Mouse (Mus musculus): Measurements from ENCODE around the gene Ntrk3.

Ntrk3 gene

DNA sequence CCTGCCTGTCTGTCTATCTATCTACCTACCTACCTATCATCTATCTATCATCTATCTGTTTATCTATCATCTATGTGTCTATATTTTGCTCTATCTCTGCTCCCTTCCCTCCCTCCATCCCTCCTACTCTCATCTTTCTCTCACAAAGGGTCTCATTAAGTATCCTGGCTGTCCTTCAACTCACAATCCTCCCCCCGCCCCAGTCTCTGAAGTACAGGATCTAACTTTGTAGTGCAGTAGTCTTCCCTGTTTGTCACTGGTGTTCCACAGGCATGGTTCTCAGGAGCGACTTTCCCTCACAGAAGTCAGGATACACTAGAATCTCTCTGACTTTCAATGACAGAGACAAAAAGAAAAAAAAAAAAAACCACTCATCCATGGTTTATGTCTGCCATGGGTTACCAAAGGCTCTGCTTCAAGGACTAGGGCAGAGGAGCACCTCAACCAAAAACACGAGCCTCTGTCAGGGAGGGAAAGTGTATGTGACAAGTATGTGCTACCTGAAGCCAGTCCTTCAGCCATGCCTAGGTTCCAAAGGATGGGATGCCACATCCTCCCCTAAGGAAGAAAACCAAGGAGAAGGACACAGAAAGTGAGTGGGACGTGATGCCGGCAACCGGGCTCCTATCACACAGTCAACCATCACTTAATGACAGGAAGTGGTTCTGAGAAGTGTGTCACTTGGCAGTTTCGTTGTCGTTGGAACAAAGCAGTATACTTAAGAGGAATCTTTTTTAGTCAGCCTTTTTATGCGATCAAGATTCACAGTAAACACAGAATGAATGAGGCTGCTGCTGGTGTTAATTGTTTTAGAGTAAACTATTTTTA, 16.6 kb downstream of the Ntrk3 start:
- DNase-seq (ENCODE audit: low read depth, low spot score) = no peak

DNA sequence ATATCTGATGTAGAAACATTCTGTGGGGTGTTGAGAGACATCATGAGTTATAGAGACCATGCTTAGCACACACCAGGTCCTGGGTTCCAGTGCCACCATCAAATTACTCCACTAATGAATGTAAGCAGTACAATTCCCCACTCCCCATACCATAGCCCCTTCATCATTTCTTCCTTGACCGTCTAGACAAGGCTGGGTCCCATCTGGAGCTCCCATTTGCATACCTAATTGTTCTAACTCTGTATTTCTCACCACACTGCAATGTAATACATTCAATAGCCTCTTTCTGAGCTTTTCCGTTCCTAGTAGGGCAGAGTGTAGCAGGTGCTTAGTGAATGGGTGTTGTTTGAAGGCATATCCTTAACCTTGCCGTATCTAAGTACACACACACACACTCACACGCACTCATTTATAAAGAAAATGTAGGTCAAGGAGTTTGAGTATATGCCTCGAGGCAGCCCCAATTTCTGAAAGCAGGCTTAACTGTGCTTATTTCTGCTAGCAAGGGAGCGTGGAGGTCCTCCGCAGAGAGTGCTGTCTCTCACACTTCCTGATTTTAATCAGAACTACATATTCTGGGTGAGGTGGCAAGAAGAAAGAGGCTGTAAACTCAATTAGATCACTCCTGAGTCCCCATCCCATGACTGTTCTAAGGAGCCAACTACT, 17.9 kb downstream of the Ntrk3 start:
- no peak for DNase-seq (ENCODE audit: low read depth, low spot score)

DNA sequence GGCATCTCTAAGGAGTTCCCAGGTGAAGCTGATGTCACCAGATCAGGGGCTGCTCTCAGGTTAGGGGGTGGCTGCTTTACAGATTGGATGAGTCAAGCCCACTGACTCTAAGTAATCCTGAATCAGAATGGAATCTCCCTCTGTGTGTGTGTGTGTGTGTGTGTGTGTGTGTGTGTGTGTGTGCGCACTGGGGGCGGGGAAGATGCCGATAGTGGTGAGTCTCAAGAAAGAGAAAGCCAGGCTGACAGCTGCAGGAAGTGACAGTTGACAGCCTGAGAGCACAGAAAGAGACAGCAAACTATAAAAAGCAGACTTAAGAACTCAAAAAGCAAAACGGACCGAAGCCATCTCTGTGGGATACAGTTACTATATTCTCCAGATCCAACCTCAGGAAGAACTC, 18.7 kb downstream of the Ntrk3 start:
- DNase-seq (ENCODE audit: low read depth, low spot score) = no peak

DNA sequence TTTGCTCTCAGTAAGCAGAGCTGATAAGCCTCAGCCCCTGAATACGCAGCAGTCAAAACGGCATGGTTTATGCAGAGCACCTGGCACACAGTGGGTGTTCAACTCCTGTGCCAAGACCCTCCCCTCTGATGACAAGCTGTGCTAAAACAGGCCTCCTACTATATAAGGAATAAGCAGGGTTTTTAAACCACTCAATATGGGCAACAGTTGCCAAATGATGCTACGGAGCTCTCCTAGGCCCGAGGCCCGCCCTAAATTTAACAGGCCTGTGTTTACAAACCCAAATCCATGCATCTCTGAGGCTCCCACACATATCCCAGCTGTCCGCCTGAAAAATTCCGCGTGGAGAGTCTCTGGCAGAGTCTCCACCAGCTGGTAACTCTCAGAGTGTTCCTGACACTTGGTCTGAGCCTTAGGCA, 19.6 kb downstream of the Ntrk3 start:
- no peak for DNase-seq (ENCODE audit: low read depth, low spot score)

DNA sequence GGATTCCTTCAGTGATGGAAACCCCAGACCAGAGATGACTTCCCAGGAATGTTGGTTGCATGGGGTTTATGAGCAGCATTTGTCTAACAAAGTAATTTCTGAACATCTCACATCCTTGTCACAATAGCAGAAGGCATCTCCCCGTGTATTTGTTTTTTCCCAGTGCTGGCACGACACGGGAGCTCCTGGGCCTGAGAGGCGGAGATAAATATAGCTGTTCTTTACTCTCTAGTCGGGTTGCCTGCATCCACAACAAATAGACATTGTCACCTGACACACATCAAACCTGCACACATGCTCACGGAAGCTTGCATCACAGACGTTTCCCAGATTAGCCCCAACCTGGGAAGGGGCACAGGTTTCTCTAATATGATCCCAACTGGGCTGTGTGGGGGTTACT, 30.1 kb downstream of the Ntrk3 start:
- DNase-seq (ENCODE audit: low read depth, low spot score) = no peak

DNA sequence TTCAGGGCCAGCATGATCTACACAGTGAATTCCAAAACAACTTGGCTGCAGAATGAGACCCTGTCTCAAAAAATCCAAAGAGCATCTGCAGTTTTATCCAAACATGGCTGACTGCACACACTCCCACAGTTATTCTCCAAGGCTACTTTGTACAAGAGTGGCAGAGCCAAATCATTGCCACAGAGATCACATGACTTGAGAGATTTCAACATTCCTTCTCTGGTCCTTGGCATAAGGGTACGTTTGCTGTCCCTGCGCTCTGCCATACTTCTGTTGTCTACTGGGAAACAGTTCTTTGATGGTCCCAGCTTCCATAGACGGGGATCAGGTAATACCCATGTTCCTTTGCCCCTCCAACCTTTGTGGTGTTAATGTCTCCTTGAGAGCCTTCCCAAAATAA, 30.7 kb downstream of the Ntrk3 start:
- DNase-seq (ENCODE audit: low read depth, low spot score) = no peak

DNA sequence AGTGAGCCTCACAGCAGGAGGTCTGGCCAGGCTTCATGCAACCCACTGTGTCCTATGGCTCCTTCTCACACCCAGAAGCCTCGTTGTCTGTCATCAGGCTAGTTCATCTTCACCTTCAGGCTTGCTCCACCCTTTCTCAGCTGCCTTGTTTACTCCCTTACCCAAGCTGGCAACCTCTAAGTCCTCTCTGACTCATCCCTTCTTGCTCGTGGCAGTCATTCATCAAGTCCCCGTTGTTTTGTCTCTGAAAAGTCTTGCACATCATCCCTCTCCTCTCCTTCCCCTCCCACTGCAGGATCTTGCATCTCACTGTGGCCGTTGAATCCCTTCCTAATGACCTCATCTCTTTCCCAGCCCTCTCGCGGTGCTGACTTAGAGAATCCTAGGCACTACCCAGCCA, 35.1 kb downstream of the Ntrk3 start:
- no peak for DNase-seq (ENCODE audit: low read depth, low spot score)

DNA sequence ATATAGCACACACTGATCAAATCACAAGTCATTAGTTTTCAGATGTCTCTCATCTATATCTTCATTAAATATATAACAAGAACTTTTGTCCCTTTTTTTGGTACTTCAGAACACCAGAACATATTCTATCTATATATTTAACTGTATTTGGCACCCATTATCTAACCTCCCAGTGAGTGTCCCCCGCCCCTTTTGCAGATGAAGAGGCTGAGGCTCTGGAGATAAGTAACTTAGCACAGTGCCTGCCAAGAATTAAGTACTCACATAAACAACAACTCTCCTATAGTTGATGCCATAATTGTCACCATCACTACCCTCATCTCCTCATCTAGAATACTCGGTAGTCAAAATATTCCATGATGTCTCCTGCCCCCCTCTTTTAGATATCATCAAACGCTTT, 42.6 kb downstream of the Ntrk3 start:
- no peak for DNase-seq (ENCODE audit: low read depth, low spot score)

DNA sequence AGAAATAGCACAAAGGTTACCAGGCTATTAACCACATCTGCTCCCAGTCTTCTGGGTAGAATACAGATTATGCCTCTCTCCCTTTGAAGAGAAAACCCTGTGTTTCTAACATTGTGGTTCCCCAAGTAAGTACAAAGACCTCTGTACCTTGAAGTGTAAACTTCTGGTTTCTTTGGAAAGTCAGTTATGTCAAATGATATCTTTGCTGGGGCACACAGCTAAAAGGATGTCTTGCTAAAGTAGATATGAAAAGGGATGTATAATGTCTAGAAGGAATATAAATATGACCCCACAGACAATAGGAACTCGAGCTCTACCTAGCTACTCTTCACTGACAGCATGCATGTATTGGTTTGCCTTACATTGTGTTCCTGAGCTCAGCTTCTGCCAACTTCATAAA, 44.7 kb downstream of the Ntrk3 start:
- DNase-seq (ENCODE audit: low read depth, low spot score) = no peak

DNA sequence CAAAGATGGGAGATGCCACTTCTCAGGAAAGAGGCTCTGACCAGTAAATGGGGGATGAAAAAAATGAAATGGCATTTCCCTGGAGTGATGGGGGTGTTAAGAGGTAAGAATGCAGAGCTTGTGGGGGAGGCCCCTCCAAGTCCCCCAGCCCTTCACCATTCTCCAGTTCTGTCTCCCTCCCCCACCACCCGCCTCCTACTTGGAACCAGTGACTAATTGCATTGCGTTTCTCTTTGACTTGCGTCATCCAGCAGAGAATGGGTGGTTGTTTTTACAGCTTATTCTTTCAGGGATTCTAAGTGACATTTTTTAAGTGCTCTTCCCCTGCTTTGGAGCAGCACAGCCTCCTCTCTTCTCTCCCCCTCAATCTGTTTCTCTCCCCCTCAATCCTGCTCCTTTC, 46.9 kb downstream of the Ntrk3 start:
- DNase-seq (ENCODE audit: low read depth, low spot score) = no peak

DNA sequence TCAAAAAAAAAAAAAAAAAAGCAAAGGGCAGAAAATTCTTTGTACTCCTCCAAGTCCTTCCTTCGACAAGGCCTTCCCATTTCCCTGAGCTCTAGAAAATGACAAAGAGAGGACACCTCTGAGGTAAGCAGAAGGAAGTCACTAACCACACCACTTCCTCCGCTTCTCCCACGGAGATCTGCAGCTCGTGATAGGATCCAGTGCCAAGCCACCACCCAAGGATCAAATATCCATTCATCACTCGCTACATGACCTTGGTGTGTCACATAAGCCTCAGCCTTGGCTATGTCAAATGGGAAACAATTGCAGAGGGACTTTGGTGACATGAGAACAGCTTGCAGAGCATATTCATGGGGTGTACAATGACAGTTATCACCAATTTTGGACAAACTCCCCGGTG, 52.9 kb downstream of the Ntrk3 start:
- DNase-seq (ENCODE audit: low read depth, low spot score) = no peak

DNA sequence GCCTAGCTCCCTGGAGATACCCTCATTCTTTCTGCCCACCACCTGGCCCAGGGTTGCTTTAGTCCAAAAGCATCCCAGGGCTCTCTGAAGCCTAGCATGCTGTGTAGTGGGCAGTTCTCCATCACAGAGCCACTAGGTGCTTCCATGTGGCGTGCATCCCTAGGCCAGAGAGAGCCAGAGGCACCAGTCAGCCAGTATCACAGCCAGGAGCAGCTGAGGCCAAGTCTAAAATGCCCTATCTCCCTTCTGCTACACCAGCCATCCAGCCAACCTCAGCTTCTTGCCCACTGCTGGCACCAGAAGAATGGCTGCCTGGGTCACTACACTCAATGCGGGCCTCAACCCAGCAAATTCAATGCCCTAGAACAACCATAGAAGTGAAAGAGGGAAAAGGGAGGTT, 56.9 kb downstream of the Ntrk3 start:
- DNase-seq (ENCODE audit: low read depth, low spot score) = no peak

DNA sequence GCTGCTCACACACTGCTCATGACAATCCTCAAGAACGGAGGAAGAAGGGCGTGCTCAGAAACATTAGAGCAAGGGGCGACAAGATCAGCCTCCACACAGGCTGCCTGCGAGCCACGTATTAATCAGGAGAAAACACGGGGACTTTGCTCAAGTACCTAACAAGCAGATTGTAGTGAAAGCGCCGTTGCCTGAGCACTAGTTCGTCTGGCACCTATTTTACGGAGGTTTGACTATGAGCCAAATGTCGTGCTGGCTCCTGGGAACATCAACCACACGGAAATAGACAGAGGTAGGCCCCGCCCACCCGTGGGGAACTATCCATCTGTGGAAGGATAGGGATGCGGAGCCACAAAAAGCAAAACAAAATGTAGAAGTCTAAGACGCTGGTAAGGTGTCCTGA, 68.4 kb downstream of the Ntrk3 start:
- no peak for DNase-seq (ENCODE audit: low read depth, low spot score)

DNA sequence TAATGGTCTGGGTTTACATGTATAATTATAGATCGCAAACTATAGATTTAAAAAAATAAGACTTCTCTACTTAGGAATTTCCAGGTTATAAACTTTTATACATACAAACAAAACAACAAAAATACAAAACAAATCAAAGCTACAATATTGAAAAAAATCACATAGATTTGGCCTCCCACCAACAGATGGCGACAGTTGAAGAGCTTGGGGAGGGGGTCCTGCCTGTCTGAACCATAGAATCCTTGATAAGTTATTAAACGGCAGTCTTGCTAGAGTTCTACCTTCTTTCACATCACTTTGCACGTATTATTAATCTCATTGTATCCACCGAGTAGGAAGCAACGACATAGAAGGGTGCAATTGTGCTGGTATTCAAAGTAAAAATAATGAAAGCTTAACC, 68.9 kb downstream of the Ntrk3 start:
- no peak for DNase-seq (ENCODE audit: low read depth, low spot score)

DNA sequence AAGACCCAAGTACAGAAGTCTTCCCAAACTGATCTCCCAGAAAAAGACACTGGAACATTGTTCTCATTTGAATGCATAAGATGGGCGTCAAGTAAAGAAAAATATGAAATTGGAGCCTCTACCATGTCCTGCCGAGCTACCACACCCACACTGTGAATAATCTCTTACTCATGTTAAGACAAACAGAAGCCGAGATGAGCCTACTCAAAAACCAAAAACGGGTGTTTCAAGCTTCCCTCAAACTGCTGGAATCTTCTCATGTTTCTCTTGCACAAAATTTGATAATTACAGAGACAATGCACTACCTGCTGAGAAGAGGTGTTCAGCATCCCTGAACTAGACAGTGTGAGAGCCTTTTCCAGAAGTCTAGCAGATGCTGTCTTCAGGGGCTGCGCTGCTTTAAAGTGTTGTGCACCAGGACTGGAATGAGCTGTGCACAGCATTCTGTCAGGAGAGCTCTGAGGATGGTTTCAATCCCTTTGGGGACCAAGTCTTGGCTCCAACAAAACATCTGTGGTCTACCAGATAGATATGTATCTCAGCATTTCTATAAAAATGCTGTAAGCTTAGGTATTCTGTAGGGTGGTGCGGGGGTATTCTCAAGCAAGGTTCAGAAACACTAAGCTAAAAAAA, 69.7 kb downstream of the Ntrk3 start:
- no peak for DNase-seq (ENCODE audit: low read depth, low spot score)

DNA sequence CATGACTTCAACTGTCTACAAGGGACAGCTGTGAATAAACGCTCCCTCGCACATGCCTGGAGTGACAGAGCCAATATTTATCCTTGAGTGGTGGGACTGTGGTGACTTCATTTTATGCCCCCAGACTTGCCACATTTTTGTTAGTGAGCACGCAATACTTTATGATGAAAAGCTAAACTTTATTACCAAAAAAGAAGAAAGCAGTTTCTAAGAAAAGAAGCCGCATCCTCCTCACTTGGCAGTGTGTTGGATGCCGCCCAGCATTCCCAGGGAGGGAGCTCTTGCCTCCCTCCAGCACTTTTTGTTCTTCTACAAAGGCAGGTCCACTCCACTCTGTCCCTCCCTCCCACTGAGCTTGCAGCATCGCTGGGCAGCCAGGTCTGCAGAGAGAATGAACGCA, 77.0 kb downstream of the Ntrk3 start:
- no peak for DNase-seq (ENCODE audit: low read depth, low spot score)

DNA sequence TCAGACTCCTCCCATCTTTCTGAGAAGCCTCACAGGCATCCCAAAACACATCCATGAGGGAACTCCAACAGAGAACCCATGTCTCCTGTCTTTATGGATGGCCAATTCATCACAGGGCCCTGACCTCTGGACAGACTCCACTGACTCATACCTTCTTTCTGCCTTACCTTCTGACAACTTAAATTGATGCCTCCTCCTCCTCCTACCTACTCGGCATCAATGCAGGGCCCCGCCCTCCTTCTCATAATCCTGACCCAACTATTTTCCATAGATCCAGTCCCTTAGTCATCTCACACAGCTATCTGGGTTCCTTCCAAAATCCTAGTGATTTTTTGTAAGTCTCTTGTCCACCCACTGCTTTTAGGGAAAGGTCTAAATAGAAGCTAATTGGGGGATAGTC, 78.0 kb downstream of the Ntrk3 start:
- no peak for DNase-seq (ENCODE audit: low read depth, low spot score)

DNA sequence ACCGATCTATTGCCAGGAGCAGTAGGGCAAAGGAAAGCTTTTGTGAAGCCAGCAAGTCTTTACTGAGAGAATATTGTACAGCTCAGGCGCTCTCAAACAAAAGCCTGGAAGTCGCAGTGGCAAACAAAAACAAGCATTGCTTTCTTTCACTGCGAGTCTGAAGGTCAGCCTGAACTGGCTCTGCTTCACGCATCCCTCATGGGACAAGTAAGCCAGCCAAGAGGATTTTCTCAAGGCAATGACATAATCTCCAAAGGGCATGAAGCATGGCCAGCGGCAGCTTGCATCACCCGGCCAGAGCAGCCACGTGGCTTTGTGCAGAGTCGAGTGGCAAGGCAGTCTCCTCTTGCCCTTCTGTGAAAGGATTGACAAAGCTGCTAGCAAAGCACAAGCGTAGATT, 79.8 kb downstream of the Ntrk3 start:
- DNase-seq (ENCODE audit: low read depth, low spot score) = no peak

DNA sequence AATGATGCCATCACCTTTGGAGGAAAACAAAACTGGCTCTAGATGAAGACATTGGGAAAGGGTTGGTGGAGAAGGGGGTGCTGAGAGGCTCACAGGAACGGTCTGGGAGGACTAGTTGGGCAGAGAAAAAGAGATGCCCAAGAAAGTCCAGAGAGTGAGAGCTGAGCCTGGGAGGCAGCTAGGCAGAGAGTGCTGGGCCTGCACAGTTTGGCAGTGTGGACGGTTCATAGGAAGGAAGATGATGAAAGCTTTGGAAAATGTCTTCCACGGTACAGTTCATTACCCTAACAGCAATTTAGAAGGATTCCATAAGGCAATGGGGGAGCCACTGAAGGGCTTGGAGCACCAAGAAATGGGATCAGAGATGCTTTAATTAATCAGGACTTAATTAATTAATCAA, 81.6 kb downstream of the Ntrk3 start:
- no peak for DNase-seq (ENCODE audit: low read depth, low spot score)

DNA sequence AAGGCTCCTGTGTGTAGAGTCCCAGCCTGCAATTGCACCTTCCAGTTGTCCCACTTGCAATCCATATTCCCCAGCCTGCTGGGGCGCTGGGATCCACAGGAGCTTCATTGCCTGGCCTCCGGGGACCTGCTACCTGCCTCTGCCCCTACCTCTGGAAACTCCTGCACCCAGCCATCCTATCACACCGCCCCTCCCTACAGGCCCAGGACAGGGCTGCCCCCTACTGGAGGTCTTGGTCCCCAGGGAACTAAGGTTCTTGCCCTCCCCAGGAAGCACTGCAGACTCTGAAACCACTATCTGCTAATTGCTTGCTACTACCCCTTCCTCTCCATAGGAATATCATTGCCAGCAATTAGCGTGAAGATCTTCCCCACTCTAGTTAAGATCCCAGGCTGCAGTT, 84.1 kb downstream of the Ntrk3 start:
- DNase-seq (ENCODE audit: low read depth, low spot score) = no peak

DNA sequence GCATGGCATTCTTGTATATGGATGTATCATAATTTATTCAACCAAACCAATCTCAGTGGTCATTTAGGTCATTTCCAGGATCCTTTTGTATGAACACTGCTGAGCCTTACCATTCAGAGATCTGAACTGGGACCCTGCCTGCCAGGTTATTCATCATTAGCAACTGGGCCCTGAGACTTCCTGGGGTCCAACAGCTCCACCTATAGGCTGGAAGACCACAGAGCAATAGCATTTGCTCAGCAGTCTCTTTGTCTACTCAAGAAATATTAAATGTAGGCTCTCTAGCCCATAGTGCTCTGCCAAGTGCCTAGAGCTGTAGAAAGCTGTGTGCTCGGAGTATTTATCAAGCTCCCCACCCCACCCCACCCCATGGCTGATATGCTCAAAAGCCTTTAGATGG, 85.5 kb downstream of the Ntrk3 start:
- DNase-seq (ENCODE audit: low read depth, low spot score) = no peak

DNA sequence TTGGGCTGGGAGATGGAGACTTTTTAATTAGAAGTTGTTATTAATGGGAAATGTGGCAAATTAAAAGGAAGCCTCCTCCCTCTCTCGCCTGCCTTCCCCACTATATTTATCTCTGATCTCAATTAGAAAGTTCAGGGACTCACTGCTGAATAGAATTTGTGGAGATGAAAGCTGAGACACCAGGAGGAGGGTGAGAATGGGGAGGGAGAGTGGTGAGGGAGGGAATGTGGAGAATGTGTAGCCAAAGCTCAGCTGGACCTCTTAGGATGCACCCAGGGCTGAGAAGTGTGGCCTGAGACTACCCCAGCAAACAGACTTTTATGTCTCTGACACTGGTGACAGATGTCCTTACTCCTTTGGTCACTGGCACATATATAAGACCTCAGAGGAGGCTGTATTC, 86.3 kb downstream of the Ntrk3 start:
- DNase-seq (ENCODE audit: low read depth, low spot score) = no peak

DNA sequence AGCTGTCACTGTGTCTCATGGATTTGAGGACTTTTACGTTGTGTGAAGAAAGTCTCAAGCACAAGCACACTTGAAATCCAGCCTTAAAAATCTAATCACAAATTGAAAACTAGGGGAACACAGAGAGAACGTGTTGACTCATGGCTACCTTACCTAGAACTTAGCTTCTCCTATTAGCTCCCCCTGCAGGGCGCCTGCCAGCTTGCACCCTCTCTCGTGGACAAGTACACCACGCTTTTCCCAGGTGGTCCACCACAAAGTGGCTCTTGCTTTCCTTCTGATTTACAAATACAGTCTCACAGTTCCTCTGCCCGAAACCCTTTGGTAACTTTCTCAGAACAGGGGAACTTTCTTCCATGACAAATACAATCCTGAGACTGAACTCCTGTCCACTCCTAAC, 94.1 kb downstream of the Ntrk3 start:
- no peak for DNase-seq (ENCODE audit: low read depth, low spot score)

Data from mesoderm, embryonic 11.5 days (tissue).